Mouse (Mus musculus): ENCODE measurements around the gene Bmpr1a. TPM values are rescaled to one million over a fixed set of nuclear protein-coding genes. Genes with fewer than 3 reads are reported as not detected.

Bmpr1a gene
- polyA plus RNA-seq, 1 experiment from 2014 or later, result 35.8 TPM

DNA sequence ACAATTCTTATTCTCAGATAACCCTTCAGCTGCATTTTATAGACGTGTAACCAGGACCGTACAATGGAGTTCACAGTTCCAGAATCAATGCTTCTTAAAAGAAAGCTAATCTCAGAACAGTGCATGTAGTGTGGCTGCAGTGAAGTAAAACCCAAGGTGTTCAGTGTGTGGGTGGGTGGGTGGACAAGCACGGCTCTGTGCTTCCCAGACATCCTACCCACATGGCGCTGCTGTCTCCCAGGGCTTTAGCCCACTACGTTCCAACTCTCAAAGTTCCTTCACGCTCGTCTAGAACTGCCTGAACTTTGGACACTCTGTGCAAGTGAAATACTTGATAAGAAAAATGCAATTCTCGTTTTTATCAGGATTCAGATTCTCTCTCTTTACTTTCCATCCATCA is 19.6 kb upstream of the Bmpr1a start, which contains the start of gene 9230112D13Rik:
9230112D13Rik (minus strand) TSS at position 101 of the 400 bp plus-strand sequence.
- 83% methylated on average over 8 of the region's 8 CpGs for WGBS

DNA sequence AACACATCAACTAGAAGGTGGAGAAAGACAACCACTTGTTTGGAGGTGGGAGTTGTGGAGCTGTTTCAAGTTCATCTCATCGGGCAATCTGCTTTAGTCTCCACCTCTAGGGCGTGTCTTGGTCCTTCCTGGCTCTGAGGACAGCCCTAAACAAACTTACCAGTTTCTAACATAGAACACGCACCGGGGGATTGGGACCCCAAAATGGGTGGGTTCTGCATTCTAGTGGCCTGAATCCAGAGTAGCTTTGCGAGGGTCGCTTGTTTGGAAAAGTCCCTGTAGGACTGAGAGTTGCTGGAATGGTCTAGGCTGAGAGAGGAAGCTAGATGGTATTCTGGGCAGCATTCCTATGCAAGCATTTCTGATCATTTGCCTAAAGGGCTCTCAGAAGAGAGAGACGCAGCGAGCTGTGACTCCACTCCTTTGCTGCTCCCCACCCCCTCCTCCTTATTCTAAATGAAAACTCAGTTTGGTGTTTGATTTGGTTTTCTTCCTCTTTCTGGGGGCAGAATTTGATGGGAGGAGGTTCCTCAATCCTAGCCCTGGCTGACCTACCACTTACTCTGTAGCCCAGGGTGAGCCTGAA is 14.9 kb upstream of the Bmpr1a start:
- H3K4me1 ChIP-seq (replicated peaks; ENCODE audit: insufficient read depth, low read length), result no peaks in the 10 kb centered on the region
- no peak overlapping the region for H3K4me2 ChIP-seq (ENCODE audit: low read length)
- no peak overlapping the region for H3K4me3 ChIP-seq (replicated peaks; ENCODE audit: low read depth, low read length)
- WGBS, result 72% methylated on average over 8 of the region's 8 CpGs
- no peaks in the 10 kb centered on the region for H3K27me3 ChIP-seq (ENCODE audit: insufficient read depth, low read length)
- no peak overlapping the region for H3K9ac ChIP-seq (ENCODE audit: low read depth, low read length)
- H3K36me3 ChIP-seq (ENCODE audit: insufficient read depth, low read length), result no peaks in the 10 kb centered on the region
- no peaks in the 10 kb centered on the region for H3K9me3 ChIP-seq (replicated peaks; ENCODE audit: low read length)
- TF ChIP-seq CTCF (IDR thresholded peaks at IDR 0.05; ENCODE audit: low read depth), result no peak
- DNase-seq (ENCODE audit: low spot score) (no peak), ATAC-seq (replicated peaks; ENCODE audit: low FRiP score, low read depth) (no peak)
- H3K27ac ChIP-seq, result no peak overlapping the region

More for the DNA sequence above, 19.6 kb upstream of the Bmpr1a start, which contains the start of gene 9230112D13Rik:
- Histone ChIP-seq H3K27ac (no peak within 1 kb of the TSS), H3K9ac (ENCODE audit: low read depth, low read length) (no peak within 1 kb of the TSS), H3K9me3 (replicated peaks; ENCODE audit: low read length) (no peaks in the 10 kb centered on the region), H3K36me3 (ENCODE audit: insufficient read depth, low read length) (no peaks in the 10 kb centered on the region), H3K27me3 (ENCODE audit: insufficient read depth, low read length) (no peaks in the 10 kb centered on the region), H3K4me2 (ENCODE audit: low read length) (no peak within 1 kb of the TSS), H3K4me3 (replicated peaks; ENCODE audit: low read depth, low read length) (no peak within 1 kb of the TSS), H3K4me1 (replicated peaks; ENCODE audit: insufficient read depth, low read length) (no peaks in the 10 kb centered on the region)
- DNase-seq (ENCODE audit: low spot score) (no peak), ATAC-seq (replicated peaks; ENCODE audit: low FRiP score, low read depth) (no peak)
- no peak for TF ChIP-seq CTCF (IDR thresholded peaks at IDR 0.05; ENCODE audit: low read depth)

DNA sequence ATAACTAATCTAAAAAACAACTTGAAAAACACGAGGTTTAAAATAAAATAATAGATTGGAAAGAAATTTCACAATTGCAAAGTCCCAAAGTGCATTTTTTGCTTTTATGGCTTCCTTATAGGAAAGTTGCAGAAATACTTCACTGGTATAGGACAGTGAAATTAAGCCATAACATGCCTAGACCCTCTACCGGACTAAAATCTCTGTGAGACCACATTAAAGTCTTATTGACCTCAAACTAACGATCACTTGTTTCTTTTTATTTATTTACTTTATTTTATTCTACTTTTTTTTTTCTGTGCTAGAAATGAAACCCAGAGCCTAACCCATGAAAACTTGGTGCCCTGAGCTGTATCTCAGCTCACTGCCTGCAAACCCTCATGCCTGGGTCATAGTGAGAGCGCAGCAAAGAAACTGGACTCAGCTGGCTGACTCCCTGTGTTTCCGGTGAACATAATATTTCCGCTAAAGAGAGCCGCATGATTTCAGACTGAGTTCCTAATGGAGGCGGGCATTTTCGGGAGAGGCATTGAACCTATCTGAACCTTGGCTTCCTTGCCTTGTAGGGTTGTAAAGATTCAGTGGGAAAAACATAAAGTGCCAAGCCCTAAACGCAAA is 13.9 kb upstream of the Bmpr1a start:
- WGBS, result 66% methylated on average over 10 of the region's 10 CpGs
- no peak for ATAC-seq (replicated peaks; ENCODE audit: low FRiP score, low read depth)
- H3K4me3 ChIP-seq (replicated peaks; ENCODE audit: low read depth, low read length), result no peak overlapping the region
- H3K27me3 ChIP-seq (ENCODE audit: insufficient read depth, low read length), result no peaks in the 10 kb centered on the region
- no peak overlapping the region for H3K4me2 ChIP-seq (ENCODE audit: low read length)
- H3K27ac ChIP-seq, result no peak overlapping the region
- no peak for DNase-seq (ENCODE audit: low spot score)
- no peaks in the 10 kb centered on the region for H3K9me3 ChIP-seq (replicated peaks; ENCODE audit: low read length)
- no peak overlapping the region for H3K9ac ChIP-seq (ENCODE audit: low read depth, low read length)
- no peaks in the 10 kb centered on the region for H3K36me3 ChIP-seq (ENCODE audit: insufficient read depth, low read length)
- H3K4me1 ChIP-seq (replicated peaks; ENCODE audit: insufficient read depth, low read length), result no peaks in the 10 kb centered on the region
- TF ChIP-seq CTCF (IDR thresholded peaks at IDR 0.05; ENCODE audit: low read depth), result no peak

DNA sequence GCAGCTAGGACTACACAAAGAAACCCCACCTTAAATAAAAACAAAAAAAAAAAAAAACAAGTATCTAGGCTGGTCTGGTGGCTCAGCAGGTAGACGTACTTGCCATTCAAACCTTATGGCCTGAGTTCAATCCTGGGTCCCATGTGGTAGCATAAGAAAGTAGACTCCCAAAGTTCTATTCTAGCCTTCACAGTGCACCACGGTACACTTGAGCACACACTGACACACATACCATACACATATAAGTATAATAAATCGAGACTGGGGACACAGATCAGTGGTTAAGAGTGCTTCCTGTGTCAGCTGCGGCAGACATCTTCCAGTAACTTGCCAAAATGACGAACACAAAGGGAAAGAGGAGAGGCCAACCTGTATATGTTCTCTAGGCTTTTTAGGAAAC is 12.7 kb upstream of the Bmpr1a start:
- H3K27ac ChIP-seq, result no peak overlapping the region
- H3K27me3 ChIP-seq (ENCODE audit: insufficient read depth, low read length), result no peaks in the 10 kb centered on the region
- TF ChIP-seq CTCF (IDR thresholded peaks at IDR 0.05; ENCODE audit: low read depth), result no peak
- WGBS, result 70% methylated on average over 5 of the region's 5 CpGs
- H3K4me2 ChIP-seq (ENCODE audit: low read length), result no peak overlapping the region
- H3K36me3 ChIP-seq (ENCODE audit: insufficient read depth, low read length), result no peaks in the 10 kb centered on the region
- no peak overlapping the region for H3K4me3 ChIP-seq (replicated peaks; ENCODE audit: low read depth, low read length)
- DNase-seq (ENCODE audit: low spot score), result no peak
- H3K9me3 ChIP-seq (replicated peaks; ENCODE audit: low read length), result no peaks in the 10 kb centered on the region
- no peak for ATAC-seq (replicated peaks; ENCODE audit: low FRiP score, low read depth)
- H3K9ac ChIP-seq (ENCODE audit: low read depth, low read length), result no peak overlapping the region
- H3K4me1 ChIP-seq (replicated peaks; ENCODE audit: insufficient read depth, low read length), result no peaks in the 10 kb centered on the region

- 39% methylated on average over 6 of the region's 6 CpGs for WGBS
- Histone ChIP-seq H3K4me1 (replicated peaks; ENCODE audit: insufficient read depth, low read length) (no peaks in the 10 kb centered on the region), H3K4me2 (ENCODE audit: low read length) (no peak overlapping the region), H3K36me3 (ENCODE audit: insufficient read depth, low read length) (no peaks in the 10 kb centered on the region), H3K9ac (ENCODE audit: low read depth, low read length) (no peak overlapping the region), H3K4me3 (replicated peaks; ENCODE audit: low read depth, low read length) (no peak overlapping the region), H3K27ac (no peak overlapping the region), H3K9me3 (replicated peaks; ENCODE audit: low read length) (no peaks in the 10 kb centered on the region), H3K27me3 (ENCODE audit: insufficient read depth, low read length) (no peaks in the 10 kb centered on the region)
- ATAC-seq (replicated peaks; ENCODE audit: low FRiP score, low read depth) (no peak), DNase-seq (ENCODE audit: low spot score) (no peak)
- TF ChIP-seq CTCF (IDR thresholded peaks at IDR 0.05; ENCODE audit: low read depth), result peak; percentile 19; the same call in 1 of the 2 replicates
Observed at GRCm38 (mm10) chr14:34514120-34514519, 11.0 kb upstream of the Bmpr1a start.

- ATAC-seq (replicated peaks; ENCODE audit: low FRiP score, low read depth) (no peak), DNase-seq (ENCODE audit: low spot score) (no peak)
- no peak overlapping the region for H3K27ac ChIP-seq
- no peak overlapping the region for H3K4me2 ChIP-seq (ENCODE audit: low read length)
- 0 out of 2 replicates have a peak, but pooled peaks cover 4% of the 10 kb centered on the region for H3K4me1 ChIP-seq (replicated peaks; ENCODE audit: insufficient read depth, low read length)
- no peaks in the 10 kb centered on the region for H3K36me3 ChIP-seq (ENCODE audit: insufficient read depth, low read length)
- no peak overlapping the region for H3K9ac ChIP-seq (ENCODE audit: low read depth, low read length)
- H3K9me3 ChIP-seq (replicated peaks; ENCODE audit: low read length), result no peaks in the 10 kb centered on the region
- TF ChIP-seq CTCF (IDR thresholded peaks at IDR 0.05; ENCODE audit: low read depth), result no peak
- 74% methylated on average over 4 of the region's 4 CpGs for WGBS
- H3K4me3 ChIP-seq (replicated peaks; ENCODE audit: low read depth, low read length), result no peak overlapping the region
- H3K27me3 ChIP-seq (ENCODE audit: insufficient read depth, low read length), result no peaks in the 10 kb centered on the region
Observed at GRCm38 (mm10) chr14:34512602-34513001, 9.5 kb upstream of the Bmpr1a start.
